Mouse (Mus musculus): Measurements from ENCODE around the gene Gnpnat1. TPM values are rescaled to one million over a fixed set of nuclear protein-coding genes. Genes with fewer than 3 reads are reported as not detected.

Gnpnat1 gene
- polyA plus RNA-seq, 1 experiment, result 3.6 TPM

DNA sequence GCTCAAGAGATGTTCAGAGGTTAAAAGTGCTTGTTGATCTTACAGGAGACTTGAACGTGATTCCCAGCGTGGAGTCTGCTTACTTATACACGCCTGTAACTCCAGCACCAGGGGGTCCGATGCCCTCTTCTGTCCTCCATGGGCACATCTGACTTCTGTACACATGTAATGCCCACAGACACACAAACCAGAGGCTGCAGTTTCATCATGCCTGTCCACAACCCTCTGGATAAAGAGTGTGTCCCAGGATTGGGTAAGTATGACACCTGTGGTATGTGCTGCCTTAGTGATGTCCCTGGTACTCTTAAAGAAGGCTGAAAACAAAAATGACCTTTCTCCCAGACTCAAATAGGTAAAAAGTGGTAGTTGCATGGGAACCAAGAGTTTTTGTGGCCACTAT is 14.6 kb upstream of the Gnpnat1 start:
- DNase-seq, result no peak
- TF ChIP-seq CTCF (IDR thresholded peaks at IDR 0.05; ENCODE audit: borderline replicate concordance, control insufficient read depth, extremely low read depth, insufficient read depth, low read length, poor library complexity) (no peak), POLR2A (IDR thresholded peaks at IDR 0.05; ENCODE audit: control insufficient read depth, extremely low read depth, insufficient read depth, low read length, poor library complexity) (no peak)
- 88% methylated on average over 4 of the region's 4 CpGs for WGBS
- no peak overlapping the region for H3K4me3 ChIP-seq (ENCODE audit: control insufficient read depth, insufficient read depth, low read length)
- no peaks in the 10 kb centered on the region for H3K4me1 ChIP-seq (replicated peaks; ENCODE audit: control insufficient read depth, insufficient read depth, low read length)
- no peak overlapping the region for H3K27ac ChIP-seq (ENCODE audit: control insufficient read depth, insufficient read depth, low read length)
- no peaks in the 10 kb centered on the region for H3K36me3 ChIP-seq (ENCODE audit: control insufficient read depth, insufficient read depth, low read length)
- no peaks in the 10 kb centered on the region for H3K27me3 ChIP-seq (ENCODE audit: control insufficient read depth, insufficient read depth, low read length)

DNA sequence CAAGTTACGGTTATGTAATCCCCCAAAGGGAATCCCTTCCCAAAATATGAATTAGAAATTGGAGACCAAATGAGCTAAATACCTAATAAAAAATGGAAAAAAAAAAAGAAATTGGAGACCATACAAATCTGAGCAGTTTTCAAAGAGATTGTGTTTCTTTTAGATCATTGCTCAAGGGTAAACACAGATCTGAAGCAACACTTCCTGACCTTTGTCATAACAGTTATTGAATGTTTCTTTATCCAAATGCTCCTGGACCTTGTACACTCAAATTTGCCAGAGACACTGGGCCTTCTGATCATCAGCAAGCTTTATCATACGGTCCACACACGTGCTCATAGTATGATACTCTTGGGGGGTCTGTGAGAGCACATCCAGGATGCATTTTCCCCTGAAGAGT is 13.8 kb upstream of the Gnpnat1 start:
- H3K4me1 ChIP-seq (replicated peaks; ENCODE audit: control insufficient read depth, insufficient read depth, low read length), result no peaks in the 10 kb centered on the region
- TF ChIP-seq POLR2A (IDR thresholded peaks at IDR 0.05; ENCODE audit: control insufficient read depth, extremely low read depth, insufficient read depth, low read length, poor library complexity) (no peak), CTCF (IDR thresholded peaks at IDR 0.05; ENCODE audit: borderline replicate concordance, control insufficient read depth, extremely low read depth, insufficient read depth, low read length, poor library complexity) (no peak)
- 92% methylated on average over 3 of the region's 3 CpGs for WGBS
- H3K4me3 ChIP-seq (ENCODE audit: control insufficient read depth, insufficient read depth, low read length), result no peak overlapping the region
- no peak for DNase-seq
- H3K27ac ChIP-seq (ENCODE audit: control insufficient read depth, insufficient read depth, low read length), result no peak overlapping the region
- no peaks in the 10 kb centered on the region for H3K27me3 ChIP-seq (ENCODE audit: control insufficient read depth, insufficient read depth, low read length)
- no peaks in the 10 kb centered on the region for H3K36me3 ChIP-seq (ENCODE audit: control insufficient read depth, insufficient read depth, low read length)

DNA sequence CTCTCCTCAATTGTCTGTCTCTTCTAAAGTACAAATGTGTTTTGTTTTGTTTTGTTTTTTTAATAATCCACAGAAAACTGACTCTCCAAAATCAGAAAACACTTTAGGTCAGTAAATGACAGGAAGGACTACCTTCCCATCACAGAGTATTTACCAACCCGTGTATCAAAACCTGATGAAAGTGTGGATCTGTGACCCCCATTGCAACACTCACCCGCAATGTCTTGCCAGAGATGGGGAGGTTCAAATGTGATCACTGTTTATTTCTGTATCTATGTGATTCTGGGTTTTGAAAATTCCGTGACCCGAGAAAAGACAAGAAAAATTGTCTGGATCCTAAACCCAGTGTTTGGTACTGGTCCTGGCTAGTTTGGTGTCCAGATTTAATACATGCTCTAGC is 11.6 kb upstream of the Gnpnat1 start:
- Histone ChIP-seq H3K36me3 (ENCODE audit: control insufficient read depth, insufficient read depth, low read length) (no peaks in the 10 kb centered on the region), H3K4me3 (ENCODE audit: control insufficient read depth, insufficient read depth, low read length) (no peak overlapping the region), H3K27me3 (ENCODE audit: control insufficient read depth, insufficient read depth, low read length) (no peaks in the 10 kb centered on the region), H3K27ac (ENCODE audit: control insufficient read depth, insufficient read depth, low read length) (no peak overlapping the region), H3K4me1 (replicated peaks; ENCODE audit: control insufficient read depth, insufficient read depth, low read length) (no peaks in the 10 kb centered on the region)
- no peak for DNase-seq
- TF ChIP-seq CTCF (IDR thresholded peaks at IDR 0.05; ENCODE audit: borderline replicate concordance, control insufficient read depth, extremely low read depth, insufficient read depth, low read length, poor library complexity) (no peak), POLR2A (IDR thresholded peaks at IDR 0.05; ENCODE audit: control insufficient read depth, extremely low read depth, insufficient read depth, low read length, poor library complexity) (no peak)
- WGBS, result 94% methylated on average over 4 of the region's 4 CpGs

DNA sequence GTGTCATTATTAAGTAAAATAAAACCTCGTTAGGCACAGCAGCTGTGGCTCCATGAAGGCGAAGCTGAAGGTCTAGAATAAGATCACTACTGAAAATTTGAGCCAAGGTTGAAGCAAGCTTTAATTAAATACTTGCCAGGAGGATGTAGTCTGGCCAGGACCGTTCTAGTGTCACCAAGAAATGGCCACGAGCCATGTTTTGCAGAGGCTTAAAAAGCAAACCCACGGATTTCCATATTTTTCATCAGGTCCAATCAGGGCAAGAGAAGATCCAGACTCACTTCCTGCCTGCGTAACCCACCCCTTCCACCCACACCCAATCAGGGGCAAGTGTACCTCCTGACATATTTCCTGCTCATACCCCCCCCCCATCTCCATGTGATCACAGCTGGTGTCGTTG is 1.1 kb downstream of the Gnpnat1 start:
- no peak overlapping the region for H3K4me3 ChIP-seq (ENCODE audit: control insufficient read depth, insufficient read depth, low read length)
- TF ChIP-seq POLR2A (IDR thresholded peaks at IDR 0.05; ENCODE audit: control insufficient read depth, extremely low read depth, insufficient read depth, low read length, poor library complexity), result no peak
- TF ChIP-seq CTCF (IDR thresholded peaks at IDR 0.05; ENCODE audit: borderline replicate concordance, control insufficient read depth, extremely low read depth, insufficient read depth, low read length, poor library complexity), result no peak
- no peaks in the 10 kb centered on the region for H3K4me1 ChIP-seq (replicated peaks; ENCODE audit: control insufficient read depth, insufficient read depth, low read length)
- WGBS, result 87% methylated on average over 7 of the region's 7 CpGs
- no peak for DNase-seq
- no peaks in the 10 kb centered on the region for H3K36me3 ChIP-seq (ENCODE audit: control insufficient read depth, insufficient read depth, low read length)
- H3K27me3 ChIP-seq (ENCODE audit: control insufficient read depth, insufficient read depth, low read length), result no peaks in the 10 kb centered on the region
- no peak overlapping the region for H3K27ac ChIP-seq (ENCODE audit: control insufficient read depth, insufficient read depth, low read length)

DNA sequence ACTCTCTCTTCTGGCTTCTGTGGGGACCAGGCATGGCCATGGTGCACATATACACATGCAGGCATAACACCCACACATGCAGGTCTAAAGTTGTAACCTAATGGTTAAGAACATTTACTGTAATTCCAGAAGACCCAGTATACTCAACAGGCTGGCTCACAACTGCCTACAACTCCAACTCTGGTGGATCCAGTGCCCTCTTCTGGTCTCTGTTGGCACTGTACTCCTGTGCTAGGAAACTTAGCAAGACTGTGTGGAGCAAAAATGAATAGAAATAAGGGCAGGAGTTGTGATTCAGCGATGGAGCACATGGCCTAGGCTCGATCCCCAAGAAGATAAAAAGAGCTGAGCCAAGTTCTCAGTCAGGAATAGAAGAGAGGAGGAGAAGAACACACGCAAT is 4.9 kb downstream of the Gnpnat1 start:
- no peak overlapping the region for H3K27ac ChIP-seq (ENCODE audit: control insufficient read depth, insufficient read depth, low read length)
- H3K4me3 ChIP-seq (ENCODE audit: control insufficient read depth, insufficient read depth, low read length), result no peak overlapping the region
- DNase-seq, result peak; percentile 14
- H3K27me3 ChIP-seq (ENCODE audit: control insufficient read depth, insufficient read depth, low read length), result no peaks in the 10 kb centered on the region
- no peaks in the 10 kb centered on the region for H3K4me1 ChIP-seq (replicated peaks; ENCODE audit: control insufficient read depth, insufficient read depth, low read length)
- 92% methylated on average over 3 of the region's 3 CpGs for WGBS
- no peak for TF ChIP-seq POLR2A (IDR thresholded peaks at IDR 0.05; ENCODE audit: control insufficient read depth, extremely low read depth, insufficient read depth, low read length, poor library complexity)
- no peak for TF ChIP-seq CTCF (IDR thresholded peaks at IDR 0.05; ENCODE audit: borderline replicate concordance, control insufficient read depth, extremely low read depth, insufficient read depth, low read length, poor library complexity)
- H3K36me3 ChIP-seq (ENCODE audit: control insufficient read depth, insufficient read depth, low read length), result no peaks in the 10 kb centered on the region

DNA sequence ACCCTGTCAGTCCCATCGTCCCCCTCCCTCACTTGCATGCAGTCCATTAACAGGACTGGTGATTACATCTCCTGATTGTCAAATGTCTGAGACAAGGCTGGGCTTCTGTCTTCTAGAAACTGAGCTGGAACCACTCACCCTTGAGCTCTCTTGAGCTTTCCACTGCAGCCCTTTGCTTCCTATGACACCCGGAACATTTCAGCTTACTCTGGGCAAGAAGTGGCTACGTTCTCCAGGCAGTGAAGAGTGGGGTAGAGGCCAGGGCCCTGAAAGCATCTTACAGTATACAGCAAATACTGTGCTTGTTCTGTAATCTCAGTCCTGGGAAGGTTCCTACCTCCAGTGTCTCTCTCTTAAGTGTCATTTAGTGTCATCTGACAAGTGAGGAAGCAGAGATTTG is 15.5 kb downstream of the Gnpnat1 start:
- no peak for DNase-seq
- no peaks in the 10 kb centered on the region for H3K27me3 ChIP-seq (ENCODE audit: control insufficient read depth, insufficient read depth, low read length)
- TF ChIP-seq POLR2A (IDR thresholded peaks at IDR 0.05; ENCODE audit: control insufficient read depth, extremely low read depth, insufficient read depth, low read length, poor library complexity) (no peak), CTCF (IDR thresholded peaks at IDR 0.05; ENCODE audit: borderline replicate concordance, control insufficient read depth, extremely low read depth, insufficient read depth, low read length, poor library complexity) (no peak)
- H3K4me1 ChIP-seq (replicated peaks; ENCODE audit: control insufficient read depth, insufficient read depth, low read length), result 0 out of 2 replicates have a peak, but pooled peaks cover 6% of the 10 kb centered on the region
- WGBS, result 16% methylated on average over 3 of the region's 3 CpGs
- H3K36me3 ChIP-seq (ENCODE audit: control insufficient read depth, insufficient read depth, low read length), result no peaks in the 10 kb centered on the region
- H3K27ac ChIP-seq (ENCODE audit: control insufficient read depth, insufficient read depth, low read length), result peak overlapping the region; percentile 50; the same call in 1 of the 2 replicates
- peak overlapping the region; percentile 84 for H3K4me3 ChIP-seq (ENCODE audit: control insufficient read depth, insufficient read depth, low read length)
